Mouse (Mus musculus) hematopoietic stem cell, adult 5-6 weeks (primary cell): ENCODE measurements around the gene Gm3667. TPM values are rescaled to one million over a fixed set of nuclear protein-coding genes. Genes with fewer than 3 reads are reported as not detected.
"Not testable (repeated sequence)": the region's sequence is repeated elsewhere in the genome, so short reads cannot be mapped to it uniquely, and the experiment has no call there.

Experiments used
- ATAC-seq, 2 experiments: fragments of 125-278 bp in 1 of 2; replicated peaks in 1 of 2; 2 replicates each; pipeline ENCODE4 v1.8.0; 2016 to 2017; ENCODE audit warnings: inconsistent platforms in 2 of 2, mild to moderate bottlenecking in 2 of 2, moderate number of reproducible peaks in 2 of 2, low read depth in 1 of 2, moderate TSS enrichment in 1 of 2; ENCODE audit not compliant: low FRiP score in 2 of 2, poor library complexity in 2 of 2, severe bottlenecking in 2 of 2, insufficient read depth in 1 of 2, low TSS enrichment in 1 of 2
- total RNA-seq: library from RNA; stranded (forward); fragments of 172-1452, 232-1000 nt; gene quantifications from 2 replicates; pipeline ENCODE4 v1.2.3, GENCODE M21; 2017

Gene Gm3667
- 0.35 TPM in 1 of 2 replicates, not detected in the other for total RNA-seq

- not testable (repeated sequence) for ATAC-seq
These were observed at the start of gene Gm3667 for GRCm38 (mm10) chr14:6889521-6890012. Gene Gm3667, minus strand, starts transcription at chr14:6889962.

GRCm38 (mm10) chr14:6899881-6900280 lies 10.1 kb upstream of the Gm3667 start:
- ATAC-seq = not testable (repeated sequence)

GRCm38 (mm10) chr14:6888811-6889210 lies 951 bp downstream of the Gm3667 start:
- not testable (repeated sequence) for ATAC-seq

DNA sequence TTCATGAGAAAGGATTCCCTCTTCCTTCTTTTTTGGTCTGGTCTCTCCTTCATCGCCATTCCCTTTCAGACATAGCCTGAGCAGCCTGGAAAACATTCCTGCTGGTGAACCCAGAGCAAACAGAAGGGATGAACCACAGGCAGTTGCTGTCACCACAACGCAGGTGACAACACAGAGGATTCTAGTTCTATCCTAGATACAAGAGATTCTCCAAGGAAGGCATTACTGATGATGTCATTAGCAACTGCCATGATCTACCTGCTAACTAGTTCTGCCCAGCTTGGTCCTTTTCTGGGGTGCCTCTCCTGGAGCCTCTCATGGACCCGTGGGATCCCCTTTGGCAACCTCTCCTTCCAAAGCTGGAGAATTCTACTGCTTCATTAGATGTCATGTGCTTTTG lies 49.6 kb downstream of the Gm3667 start, which contains the start of gene Gm3642:
Gene Gm3642, minus strand, starts transcription at position 101 of the 400 bp plus-strand sequence.
- ATAC-seq = not testable (repeated sequence)

DNA sequence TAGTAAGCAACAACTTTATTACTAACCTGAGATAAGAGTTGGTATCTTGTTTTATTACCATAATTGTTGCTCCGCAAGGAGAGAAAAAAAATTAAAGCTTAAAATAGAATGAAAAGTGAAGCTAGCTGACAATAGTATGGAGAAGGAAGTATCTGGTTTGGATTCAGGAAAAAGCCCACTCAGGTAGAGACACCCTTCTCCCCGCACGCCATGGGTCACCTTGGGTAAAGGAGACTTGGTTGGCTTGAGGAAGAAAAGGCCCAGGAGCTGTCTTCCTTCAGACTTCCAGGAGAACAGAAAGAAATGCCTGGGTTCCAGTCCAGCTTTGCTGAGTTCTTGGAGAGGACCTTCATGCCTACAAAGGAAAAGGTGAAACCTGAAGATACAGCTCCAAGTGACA lies 66.5 kb downstream of the Gm3667 start:
- not testable (repeated sequence) for ATAC-seq

Other genes with a start within 250 kb of the Gm3667 start
- gene Gm10251, start 205.8 kb downstream of the Gm3667 start, total RNA-seq = not detected in 2 replicates
- gene Gm8050, start 169.7 kb downstream of the Gm3667 start, total RNA-seq = not detected in 2 replicates
- gene Gm3636, start 147.6 kb downstream of the Gm3667 start, total RNA-seq = 2.0 and 9.3 TPM in 2 replicates
- gene Gm8362, start 115.6 kb downstream of the Gm3667 start, total RNA-seq = not detected in 2 replicates
- not detected in 2 replicates for gene Gm3642, start 49.7 kb downstream of the Gm3667 start, total RNA-seq
- gene Gm6356, start 83.9 kb upstream of the Gm3667 start, total RNA-seq = not detected in 2 replicates
- gene Gm10406, start 137.5 kb upstream of the Gm3667 start, total RNA-seq = 0.45 TPM in 1 of 2 replicates, not detected in the other
- gene Gm3685, start 155.0 kb upstream of the Gm3667 start, total RNA-seq = not detected in 2 replicates
- 2.3 TPM in 1 of 2 replicates, not detected in the other for gene Gm3696, start 210.7 kb upstream of the Gm3667 start, total RNA-seq
- gene Gm6676, start 235.4 kb upstream of the Gm3667 start, total RNA-seq = not detected in 2 replicates